Mouse (Mus musculus): ENCODE results near the gene Pacrg. TPM values are rescaled to one million over a fixed set of nuclear protein-coding genes. Genes with fewer than 3 reads are reported as not detected.

Gene Pacrg
- polyA plus RNA-seq, 1 experiment from 2014 or later: 2.2 TPM

DNA sequence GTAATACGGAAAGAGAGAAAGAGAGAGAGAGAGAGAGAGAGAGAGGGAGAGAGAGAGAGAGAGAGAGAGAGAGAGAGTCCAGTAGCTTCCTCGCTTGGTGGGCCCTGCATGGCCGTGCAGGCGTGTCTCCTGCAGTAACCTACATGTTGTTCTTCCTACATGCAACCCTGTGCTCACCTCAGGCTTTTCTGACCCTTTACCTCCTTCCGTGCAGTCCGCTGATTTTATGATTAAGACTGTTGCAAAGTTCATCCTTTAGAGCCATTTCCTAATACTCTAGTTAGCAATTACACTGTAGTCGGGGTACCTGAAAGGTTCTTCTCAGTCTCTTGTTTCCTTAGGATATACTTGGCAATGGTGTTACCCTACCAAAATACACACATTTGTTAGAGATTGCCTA lies 196.5 kb downstream of the Pacrg start:
- ATAC-seq (ENCODE audit: insufficient number of reproducible peaks, insufficient read depth, low FRiP score, low TSS enrichment): no peak
- no peak overlapping the region for H3K27ac ChIP-seq
- 93% methylated on average over 7 of the region's 7 CpGs for WGBS
- no peak overlapping the region for H3K4me3 ChIP-seq
- H3K9me3 ChIP-seq: no peaks in the 10 kb centered on the region
- H3K4me1 ChIP-seq: no peaks in the 10 kb centered on the region
- no peaks in the 10 kb centered on the region for H3K27me3 ChIP-seq
- no peak overlapping the region for H3K9ac ChIP-seq
- no peak overlapping the region for H3K4me2 ChIP-seq (replicated peaks)
- H3K36me3 ChIP-seq: no peaks in the 10 kb centered on the region

DNA sequence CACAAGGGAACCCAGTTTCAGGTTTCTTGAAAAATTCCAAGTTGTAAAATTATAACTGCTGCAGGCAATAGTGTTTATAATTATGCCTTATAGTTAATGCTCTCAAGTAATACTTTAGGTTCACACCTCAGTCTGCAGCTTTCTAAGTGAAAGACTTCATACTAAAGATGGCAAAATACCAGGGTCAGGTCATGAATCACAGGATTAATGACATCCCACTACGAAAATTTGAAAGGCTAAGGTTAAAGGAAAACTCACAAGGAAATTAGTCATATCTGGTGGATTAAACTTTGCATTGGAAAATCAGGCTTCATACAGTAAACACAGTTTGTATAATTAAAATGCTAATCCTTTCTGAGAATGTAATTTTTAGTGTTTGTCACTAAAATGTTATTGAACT lies 200.3 kb downstream of the Pacrg start:
- no peak overlapping the region for H3K4me2 ChIP-seq (replicated peaks)

GRCm38 (mm10) chr17:10635955-10636470 lies 204.1 kb downstream of the Pacrg start:
- H3K9ac ChIP-seq: no peak overlapping the region
- H3K4me1 ChIP-seq: no peaks in the 10 kb centered on the region
- no peak for ATAC-seq (ENCODE audit: insufficient number of reproducible peaks, insufficient read depth, low FRiP score, low TSS enrichment)
- H3K36me3 ChIP-seq: no peaks in the 10 kb centered on the region
- no peaks in the 10 kb centered on the region for H3K27me3 ChIP-seq
- no peak overlapping the region for H3K4me2 ChIP-seq (replicated peaks)
- H3K9me3 ChIP-seq: no peaks in the 10 kb centered on the region
- H3K27ac ChIP-seq: no peak overlapping the region
- 80% methylated on average over 8 of the region's 8 CpGs for WGBS
- no peak overlapping the region for H3K4me3 ChIP-seq

More for the DNA sequence above, 200.3 kb downstream of the Pacrg start:
- H3K36me3 ChIP-seq: no peaks in the 10 kb centered on the region
- H3K4me3 ChIP-seq: no peak overlapping the region
- no peaks in the 10 kb centered on the region for H3K4me1 ChIP-seq
- WGBS: 78% methylated on average over 1 of the region's 1 CpGs
- H3K9ac ChIP-seq: no peak overlapping the region
- H3K9me3 ChIP-seq: no peaks in the 10 kb centered on the region
- no peak for ATAC-seq (ENCODE audit: insufficient number of reproducible peaks, insufficient read depth, low FRiP score, low TSS enrichment)
- H3K27ac ChIP-seq: no peak overlapping the region
- H3K27me3 ChIP-seq: no peaks in the 10 kb centered on the region

GRCm38 (mm10) chr17:10635470-10635869 lies 204.6 kb downstream of the Pacrg start:
- Histone ChIP-seq H3K4me2 (replicated peaks) (no peak overlapping the region), H3K4me3 (no peak overlapping the region), H3K27me3 (no peaks in the 10 kb centered on the region), H3K9ac (no peak overlapping the region), H3K27ac (no peak overlapping the region), H3K36me3 (no peaks in the 10 kb centered on the region), H3K4me1 (no peaks in the 10 kb centered on the region), H3K9me3 (no peaks in the 10 kb centered on the region)
- ATAC-seq (ENCODE audit: insufficient number of reproducible peaks, insufficient read depth, low FRiP score, low TSS enrichment): no peak
- WGBS: 90% methylated on average over 11 of the region's 11 CpGs

GRCm38 (mm10) chr17:10635046-10635445 lies 205.1 kb downstream of the Pacrg start:
- WGBS: 92% methylated on average over 6 of the region's 6 CpGs

GRCm38 (mm10) chr17:10633769-10634168 lies 206.3 kb downstream of the Pacrg start:
- no peaks in the 10 kb centered on the region for H3K36me3 ChIP-seq
- no peaks in the 10 kb centered on the region for H3K9me3 ChIP-seq
- WGBS: 90% methylated on average over 7 of the region's 7 CpGs
- H3K4me2 ChIP-seq (replicated peaks): no peak overlapping the region
- no peak overlapping the region for H3K4me3 ChIP-seq
- no peak for ATAC-seq (ENCODE audit: insufficient number of reproducible peaks, insufficient read depth, low FRiP score, low TSS enrichment)
- H3K27me3 ChIP-seq: no peaks in the 10 kb centered on the region
- no peak overlapping the region for H3K9ac ChIP-seq
- no peak overlapping the region for H3K27ac ChIP-seq
- H3K4me1 ChIP-seq: no peaks in the 10 kb centered on the region

More at GRCm38 (mm10) chr17:10635046-10635445, 205.1 kb downstream of the Pacrg start:
- no peaks in the 10 kb centered on the region for H3K4me1 ChIP-seq
- no peaks in the 10 kb centered on the region for H3K36me3 ChIP-seq
- no peak overlapping the region for H3K4me3 ChIP-seq
- no peak overlapping the region for H3K9ac ChIP-seq
- no peak overlapping the region for H3K4me2 ChIP-seq (replicated peaks)
- H3K27ac ChIP-seq: no peak overlapping the region
- no peaks in the 10 kb centered on the region for H3K9me3 ChIP-seq
- no peak for ATAC-seq (ENCODE audit: insufficient number of reproducible peaks, insufficient read depth, low FRiP score, low TSS enrichment)
- no peaks in the 10 kb centered on the region for H3K27me3 ChIP-seq

DNA sequence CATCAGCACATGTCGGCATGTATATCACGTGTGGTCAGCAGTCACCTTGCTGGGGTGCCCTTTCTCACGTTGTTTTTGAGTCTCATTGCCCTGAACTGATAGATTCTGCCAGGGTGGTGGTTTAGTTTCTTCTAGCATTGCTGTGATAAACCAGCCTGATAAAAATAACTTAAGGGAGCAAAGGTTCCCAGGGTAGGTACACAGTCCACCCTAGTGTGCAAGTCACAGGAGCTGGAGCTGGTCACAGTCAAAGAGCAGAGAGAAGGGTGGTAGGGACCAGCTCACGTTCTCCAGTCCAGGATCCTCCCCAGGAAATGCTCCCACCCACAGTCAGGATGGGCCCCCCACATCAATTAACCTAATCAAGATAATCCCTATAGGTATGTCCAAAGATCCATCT lies 211.9 kb downstream of the Pacrg start:
- Histone ChIP-seq H3K27me3 (no peaks in the 10 kb centered on the region), H3K9ac (no peak overlapping the region), H3K27ac (no peak overlapping the region), H3K9me3 (no peaks in the 10 kb centered on the region), H3K4me1 (no peaks in the 10 kb centered on the region; the same call in 1 of the 2 replicates), H3K36me3 (no peaks in the 10 kb centered on the region), H3K4me2 (replicated peaks) (no peak overlapping the region), H3K4me3 (no peak overlapping the region)
- WGBS: 86% methylated on average over 4 of the region's 4 CpGs
- no peak for ATAC-seq (ENCODE audit: insufficient number of reproducible peaks, insufficient read depth, low FRiP score, low TSS enrichment)

GRCm38 (mm10) chr17:10627476-10627875 lies 212.6 kb downstream of the Pacrg start:
- ATAC-seq (ENCODE audit: insufficient number of reproducible peaks, insufficient read depth, low FRiP score, low TSS enrichment): no peak
- WGBS: 58% methylated on average over 2 of the region's 2 CpGs
- H3K27me3 ChIP-seq: no peaks in the 10 kb centered on the region
- H3K4me1 ChIP-seq: no peaks in the 10 kb centered on the region; the same call in 1 of the 2 replicates
- H3K9me3 ChIP-seq: no peaks in the 10 kb centered on the region
- no peaks in the 10 kb centered on the region for H3K36me3 ChIP-seq
- H3K4me3 ChIP-seq: no peak overlapping the region
- no peak overlapping the region for H3K9ac ChIP-seq
- H3K4me2 ChIP-seq (replicated peaks): no peak overlapping the region
- H3K27ac ChIP-seq: no peak overlapping the region

DNA sequence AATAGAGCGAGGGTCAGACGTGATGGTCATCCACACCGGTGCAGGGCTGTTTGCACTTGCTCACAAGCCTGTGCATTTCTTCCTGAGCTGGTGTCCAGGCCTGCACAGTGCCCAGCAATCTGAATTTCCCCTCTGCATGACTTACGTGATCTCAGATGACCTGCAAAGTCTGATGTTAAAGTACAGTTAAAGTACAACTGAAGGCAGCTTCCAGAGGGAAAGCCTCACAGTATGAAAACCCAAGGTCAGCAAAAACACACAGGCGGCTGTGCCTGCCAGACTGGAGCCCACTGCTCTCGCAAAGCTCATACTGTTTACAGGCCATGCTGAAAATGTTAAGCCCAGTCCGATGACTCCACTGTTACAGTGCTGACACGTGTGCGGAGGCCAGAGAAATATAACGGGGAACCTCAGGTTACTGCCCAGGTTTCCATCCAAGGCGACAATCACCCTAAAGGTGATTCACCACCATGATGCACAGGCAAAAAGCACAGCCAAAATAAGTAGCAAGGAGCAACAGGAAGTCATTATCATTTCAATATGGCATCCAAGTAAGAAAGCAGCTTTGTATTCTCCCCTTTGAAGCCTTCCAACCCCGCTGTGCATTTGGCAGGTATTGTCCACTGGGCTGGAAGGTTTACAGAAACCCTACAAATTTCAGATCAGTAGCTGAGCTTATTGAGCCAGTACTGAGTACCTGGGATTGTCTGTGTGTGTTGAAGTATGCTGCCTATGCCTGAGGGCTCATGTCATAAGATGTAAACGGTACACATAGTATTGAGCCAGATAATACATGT lies 213.6 kb downstream of the Pacrg start:
- Histone ChIP-seq H3K9ac (no peak overlapping the region), H3K27me3 (no peaks in the 10 kb centered on the region), H3K9me3 (no peaks in the 10 kb centered on the region), H3K36me3 (no peaks in the 10 kb centered on the region), H3K4me1 (no peaks in the 10 kb centered on the region; the same call in 1 of the 2 replicates), H3K4me2 (replicated peaks) (no peak overlapping the region), H3K27ac (no peak overlapping the region), H3K4me3 (no peak overlapping the region)
- 72% methylated on average over 13 of the region's 13 CpGs for WGBS
- ATAC-seq (ENCODE audit: insufficient number of reproducible peaks, insufficient read depth, low FRiP score, low TSS enrichment): no peak

DNA sequence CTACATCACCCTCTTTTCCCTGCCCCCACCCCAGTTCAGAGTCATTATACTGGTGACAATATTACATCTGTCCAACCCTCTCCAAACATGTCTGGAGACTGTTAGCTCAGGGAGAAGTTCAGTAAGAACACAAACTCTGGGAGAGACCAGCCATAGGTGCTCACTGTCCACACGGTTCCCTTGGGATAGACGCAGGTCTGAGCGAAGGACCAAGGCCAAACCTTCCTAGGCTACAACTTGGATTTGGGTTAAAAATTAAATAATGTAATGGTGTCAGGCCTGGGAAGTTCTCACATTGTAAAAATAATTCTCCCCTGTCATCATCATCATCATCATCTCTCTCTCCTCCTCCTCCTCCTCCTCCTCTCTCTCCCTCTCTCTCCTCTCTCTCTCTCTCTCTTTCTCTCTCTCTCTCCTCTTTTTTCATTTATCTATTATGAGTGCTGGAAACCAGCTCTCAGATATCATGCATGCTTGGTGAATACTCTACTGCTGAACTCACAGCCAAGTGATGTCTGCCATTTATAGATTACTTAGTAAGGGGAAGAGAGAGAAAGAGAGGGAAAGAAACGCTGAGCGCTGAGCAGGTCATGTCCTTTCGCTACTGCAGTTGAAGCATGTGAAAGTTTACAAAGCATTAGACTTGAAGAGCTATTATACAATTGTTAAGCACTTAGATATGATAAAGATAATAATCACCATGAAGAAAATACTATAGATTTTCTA lies 215.2 kb downstream of the Pacrg start:
- Histone ChIP-seq H3K4me3 (no peak overlapping the region), H3K36me3 (no peaks in the 10 kb centered on the region), H3K27ac (no peak overlapping the region), H3K27me3 (no peaks in the 10 kb centered on the region), H3K9ac (no peak overlapping the region), H3K4me2 (replicated peaks) (no peak overlapping the region), H3K4me1 (no peaks in the 10 kb centered on the region; the same call in 1 of the 2 replicates), H3K9me3 (no peaks in the 10 kb centered on the region)
- 93% methylated on average over 6 of the region's 6 CpGs for WGBS
- ATAC-seq (ENCODE audit: insufficient number of reproducible peaks, insufficient read depth, low FRiP score, low TSS enrichment): no peak

GRCm38 (mm10) chr17:10620621-10621020 lies 219.5 kb downstream of the Pacrg start:
- H3K4me2 ChIP-seq (replicated peaks): no peak overlapping the region
- H3K4me3 ChIP-seq: no peak overlapping the region
- WGBS: 59% methylated on average over 2 of the region's 2 CpGs
- no peak for ATAC-seq (ENCODE audit: insufficient number of reproducible peaks, insufficient read depth, low FRiP score, low TSS enrichment)
- no peaks in the 10 kb centered on the region for H3K27me3 ChIP-seq
- no peak overlapping the region for H3K27ac ChIP-seq
- H3K9me3 ChIP-seq: no peaks in the 10 kb centered on the region
- no peak overlapping the region for H3K9ac ChIP-seq
- no peaks in the 10 kb centered on the region for H3K36me3 ChIP-seq
- no peaks in the 10 kb centered on the region for H3K4me1 ChIP-seq

DNA sequence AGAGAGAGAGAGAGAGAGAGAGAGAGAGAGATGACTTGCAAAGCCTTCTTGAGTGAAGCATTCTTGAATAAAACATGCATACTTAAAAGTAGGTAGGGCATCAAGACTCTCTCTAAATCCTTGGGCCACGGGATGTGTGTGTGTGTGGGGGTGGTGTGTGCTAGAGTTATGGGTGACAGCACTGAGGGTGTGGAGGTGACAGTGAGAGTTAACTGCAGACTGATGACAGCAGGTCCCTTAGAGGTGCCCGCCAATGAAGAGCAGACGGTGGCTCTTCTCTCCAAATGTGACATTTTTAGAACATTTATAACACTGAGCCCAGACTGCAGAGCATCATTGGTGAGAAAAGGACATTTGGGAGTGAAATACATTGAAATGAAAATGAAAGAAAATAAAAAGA lies 220.2 kb downstream of the Pacrg start:
- Histone ChIP-seq H3K9me3 (no peaks in the 10 kb centered on the region), H3K27ac (no peak overlapping the region), H3K36me3 (no peaks in the 10 kb centered on the region), H3K4me1 (no peaks in the 10 kb centered on the region), H3K4me3 (no peak overlapping the region), H3K4me2 (replicated peaks) (no peak overlapping the region), H3K9ac (no peak overlapping the region), H3K27me3 (no peaks in the 10 kb centered on the region)
- WGBS: 87% methylated on average over 3 of the region's 3 CpGs
- ATAC-seq (ENCODE audit: insufficient number of reproducible peaks, insufficient read depth, low FRiP score, low TSS enrichment): no peak

Measured in embryonic facial prominence, embryonic 12.5 days (tissue).